Mouse (Mus musculus) adrenal gland, postnatal 4 days (tissue): ENCODE data around the gene Spint3. TPM values are rescaled to one million over a fixed set of nuclear protein-coding genes. Genes with fewer than 3 reads are reported as not detected.

ENCODE experiments used
- DNase-seq, 2 experiments: peaks; one replicate each; pipeline ENCODE4 v3.0.0; 2021 to 2022; ENCODE audit warnings: low spot score in 2 of 2, mixed read lengths in 2 of 2
- total RNA-seq, 2 experiments: library from RNA; stranded (reverse); gene quantifications; 2 replicates each; pipeline ENCODE4 v1.2.3; 2021

Gene Spint3
- total RNA-seq, 2 experiments from 2014 or later = not detected

DNA sequence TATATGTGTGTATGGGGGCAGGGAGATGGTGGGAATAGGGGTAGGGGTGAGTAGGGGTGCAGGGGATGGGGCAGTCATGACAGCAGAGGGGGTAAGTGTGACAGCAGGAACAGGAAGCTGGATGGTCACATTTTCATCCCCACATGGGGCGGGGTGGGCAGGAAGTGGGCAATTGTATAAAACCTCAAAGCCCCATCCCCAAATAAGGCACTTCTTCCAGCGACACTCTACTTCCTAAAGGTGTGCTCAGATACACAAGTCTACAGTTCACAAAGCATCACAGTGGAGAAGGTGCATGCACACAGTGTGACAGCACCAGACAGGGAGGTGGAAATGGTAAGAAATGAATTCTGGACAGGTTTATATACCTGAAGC is 22.4 kb downstream of the Spint3 start:
- DNase-seq = no peak

DNA sequence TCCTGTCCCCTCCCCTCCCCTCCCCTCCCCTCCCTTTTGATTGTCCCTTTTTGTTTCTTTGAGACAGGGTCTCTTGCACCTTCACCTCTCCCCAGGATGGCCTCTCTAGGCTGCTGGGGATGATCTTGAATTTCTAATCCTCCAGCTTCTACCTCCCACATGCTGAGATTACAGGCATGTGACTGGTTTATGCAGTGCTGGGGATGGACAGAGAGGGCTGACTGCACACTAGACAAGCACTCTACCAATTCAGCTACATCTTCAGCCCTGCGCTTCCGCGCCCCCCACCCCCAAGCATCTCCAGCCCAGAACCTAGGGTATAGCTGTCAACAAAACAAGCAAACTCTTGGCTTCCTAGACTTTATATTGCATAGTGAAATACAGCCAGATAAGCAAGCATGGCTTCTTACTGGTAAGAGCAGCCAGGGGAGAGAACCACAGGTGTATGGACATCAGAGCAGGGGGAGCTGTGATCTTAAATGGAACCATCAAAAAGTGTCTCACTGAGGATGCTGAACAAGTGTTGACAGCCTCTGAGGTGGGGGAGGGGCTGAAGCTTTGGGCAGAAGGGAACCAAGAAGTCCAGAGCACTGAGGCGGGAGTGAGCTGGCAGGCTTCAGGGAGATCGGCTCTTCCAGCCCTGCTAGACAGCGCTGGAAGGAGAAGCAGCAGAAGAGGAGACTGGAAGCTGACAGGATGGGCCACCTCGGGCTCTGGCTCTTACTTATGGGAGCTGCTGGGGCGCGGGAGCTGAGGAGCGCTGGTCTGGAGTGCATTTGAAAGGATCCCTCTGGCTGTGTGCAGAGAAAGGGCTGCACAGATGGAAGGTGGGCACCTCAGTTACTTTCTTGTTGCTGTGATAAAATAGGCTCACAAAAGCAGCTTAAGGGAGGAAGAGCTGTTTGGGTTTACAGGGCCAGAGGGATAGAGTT is 23.0 kb downstream of the Spint3 start:
- DNase-seq = no peak

DNA sequence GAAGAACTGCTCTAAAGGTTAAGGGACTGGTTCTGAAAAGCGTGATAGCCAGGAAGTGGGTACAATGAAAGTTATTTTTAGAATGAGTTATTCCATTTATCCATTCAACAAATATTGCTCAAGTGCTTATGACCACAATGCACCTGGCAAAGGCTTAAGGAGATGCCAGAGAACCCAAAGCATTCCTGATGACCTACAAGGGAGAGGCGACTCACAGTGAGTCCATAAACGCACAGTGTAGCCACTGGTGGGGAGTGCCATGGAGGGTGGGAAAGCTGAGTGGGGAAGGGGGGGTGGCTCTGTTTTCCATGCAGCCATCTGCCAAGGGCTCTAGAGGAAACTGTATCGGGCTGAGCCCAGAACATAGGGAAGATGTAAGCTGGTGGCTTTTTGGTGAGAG is 23.9 kb downstream of the Spint3 start:
- DNase-seq = no peak

DNA sequence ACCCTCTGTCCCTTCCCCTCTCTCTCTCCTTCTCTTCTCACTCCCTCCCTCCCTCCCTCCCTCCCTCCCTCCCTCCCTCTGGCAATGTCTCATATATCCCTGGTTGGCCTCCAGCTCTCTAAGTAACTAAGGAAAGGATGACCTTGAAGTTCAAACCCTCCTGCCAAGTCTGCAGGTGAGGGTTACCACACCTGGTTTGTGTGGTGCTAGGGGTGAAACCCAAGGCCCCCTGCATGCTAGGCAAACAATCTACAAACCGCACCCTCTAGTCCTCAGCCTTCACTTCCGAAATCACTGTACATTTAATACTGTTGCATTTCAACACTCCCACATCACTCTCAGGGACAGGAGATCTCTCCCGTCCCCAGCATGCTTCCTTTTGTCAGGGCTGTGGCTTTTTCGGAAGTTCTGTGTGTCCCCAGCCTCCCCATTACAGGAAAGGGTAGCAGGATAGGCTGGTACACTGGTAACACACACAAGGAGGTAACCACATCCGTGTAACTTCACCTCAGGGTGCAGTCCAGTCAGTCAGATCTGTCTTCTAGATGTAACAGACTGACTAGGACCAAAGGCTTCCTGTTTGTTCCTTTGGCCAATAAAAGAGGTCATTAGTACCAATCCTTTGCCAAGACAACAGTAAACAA is 28.7 kb downstream of the Spint3 start:
- no peak for DNase-seq

DNA sequence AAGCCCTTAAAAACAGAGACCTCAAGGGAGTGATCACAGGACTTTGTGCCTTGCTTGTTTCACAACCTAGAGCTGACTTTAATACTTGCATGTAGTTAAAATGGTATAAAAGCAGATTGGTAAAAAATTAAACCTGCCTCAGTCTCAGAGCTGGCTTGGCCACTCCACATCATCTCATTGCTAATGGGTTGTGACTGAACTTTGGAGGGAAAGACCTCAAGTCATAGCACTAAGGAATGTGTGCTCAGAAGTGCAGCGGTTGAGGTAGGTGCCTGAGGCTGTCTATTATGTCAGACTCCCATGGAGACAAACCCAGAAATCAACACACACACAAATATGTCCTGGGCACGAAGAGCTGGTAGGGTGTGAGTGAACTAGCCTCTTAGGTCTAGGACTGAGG is 29.5 kb downstream of the Spint3 start:
- no peak for DNase-seq

DNA sequence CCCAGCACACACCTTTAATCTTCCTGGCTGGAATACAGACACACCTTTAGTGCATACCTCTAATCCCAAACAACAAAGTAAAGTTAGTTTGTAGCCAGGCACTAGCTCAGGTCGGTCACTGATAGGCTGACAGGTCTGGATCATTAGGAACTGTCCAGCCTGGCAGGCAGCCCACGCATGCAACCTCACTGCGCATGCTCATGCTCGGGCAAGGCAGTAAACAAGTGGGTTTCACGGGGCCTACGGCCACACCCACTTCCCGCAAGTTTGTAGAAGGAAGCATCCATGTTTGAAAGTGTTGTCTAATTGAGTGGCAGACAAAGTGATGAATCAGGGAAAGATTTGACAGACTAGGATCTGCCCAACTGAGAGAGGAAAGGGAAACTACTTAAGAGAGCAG is 30.7 kb downstream of the Spint3 start:
- DNase-seq = no peak

DNA sequence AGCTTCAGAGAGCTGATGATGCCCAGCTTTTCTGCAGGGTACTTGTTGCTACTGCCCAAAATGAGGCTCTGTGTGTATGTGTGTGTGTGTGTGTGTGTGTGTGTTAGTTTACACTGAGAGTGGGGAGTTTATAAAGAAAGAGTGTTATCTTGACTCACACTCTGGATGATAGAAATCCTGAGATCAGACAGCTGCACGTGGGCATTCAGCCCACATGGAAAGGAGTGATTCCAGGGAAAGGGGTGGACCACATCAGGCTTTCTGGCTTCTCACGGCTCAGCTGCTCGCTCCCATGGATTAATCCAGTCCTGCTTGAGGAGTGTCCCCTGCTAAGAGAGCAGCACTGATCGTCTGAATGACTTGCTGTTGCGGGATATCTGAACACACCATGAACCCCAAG is 31.1 kb downstream of the Spint3 start:
- no peak for DNase-seq

DNA sequence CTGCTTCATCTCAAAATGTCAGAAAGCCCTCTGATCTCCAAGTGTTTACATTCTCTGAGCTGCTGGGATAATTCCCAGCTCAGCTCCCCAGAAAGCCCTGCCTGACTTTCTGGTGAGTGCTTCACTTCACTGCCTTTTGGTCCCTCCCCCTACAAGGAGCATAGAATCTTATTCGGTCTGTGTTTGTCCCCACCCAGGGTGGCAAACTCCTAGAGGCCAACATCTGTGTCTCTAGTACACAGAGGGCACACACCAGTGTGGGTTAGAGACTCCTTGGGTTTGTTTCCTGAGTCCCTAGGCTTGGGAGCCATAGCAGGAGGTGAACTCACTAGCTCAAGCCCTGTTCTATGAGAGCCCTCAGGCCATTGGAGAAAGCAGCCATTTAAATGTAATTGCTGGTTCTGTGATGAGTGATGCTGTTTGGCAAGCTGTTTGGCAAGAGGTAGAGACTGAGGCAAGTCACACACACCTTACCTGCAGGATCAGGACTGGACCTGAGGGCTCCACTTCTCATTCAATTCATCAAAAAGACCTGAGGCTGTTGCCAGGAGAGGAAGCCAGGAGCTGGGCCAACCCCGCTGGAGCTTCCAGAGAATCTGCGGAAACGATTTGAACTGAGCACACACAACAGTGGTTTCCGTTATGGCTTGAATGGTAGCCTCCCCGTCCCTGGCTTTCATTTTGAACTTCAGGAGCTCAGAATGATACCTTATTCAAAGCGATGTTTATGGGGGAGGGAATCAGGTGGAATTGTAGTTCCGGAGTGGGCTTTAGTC is 32.4 kb downstream of the Spint3 start:
- DNase-seq = no peak

DNA sequence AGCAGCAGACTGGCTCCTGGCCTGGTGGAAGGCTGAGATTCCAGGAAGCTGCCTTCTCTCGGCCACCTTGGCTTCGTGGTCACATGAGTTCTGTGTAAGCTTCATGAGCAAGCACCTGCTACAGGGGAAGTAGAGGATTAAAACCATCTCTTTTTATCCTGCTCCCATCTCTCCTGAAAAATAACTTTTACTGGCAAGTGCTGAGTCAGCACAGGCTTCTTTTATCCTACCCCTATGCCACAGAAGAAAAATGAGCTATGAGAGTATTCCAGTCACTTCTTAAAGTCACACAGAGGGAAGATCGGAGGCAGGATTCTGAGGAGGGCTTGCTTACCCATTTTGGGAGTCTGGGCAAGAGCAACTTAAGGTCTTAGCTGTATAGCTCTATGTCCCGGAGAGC is 36.3 kb downstream of the Spint3 start:
- no peak for DNase-seq

DNA sequence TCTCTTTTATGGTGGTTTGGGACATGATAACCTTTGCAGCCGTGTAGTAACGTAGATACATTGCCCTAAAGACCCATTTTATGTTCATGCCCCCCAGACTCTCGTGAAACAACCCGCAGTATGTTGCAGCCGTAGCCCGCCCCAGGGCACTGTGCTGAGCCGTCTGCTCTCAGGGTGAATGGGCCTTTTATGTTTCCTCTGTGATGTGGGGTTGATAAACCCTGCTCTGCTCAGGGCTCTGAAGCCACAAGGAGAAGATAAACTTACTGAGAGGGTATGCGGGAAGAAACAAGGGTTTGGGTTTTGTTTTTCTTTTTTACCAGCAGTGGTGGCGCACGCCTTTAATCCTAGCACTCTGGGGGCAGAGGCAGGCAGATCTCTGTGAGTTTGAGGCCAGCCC is 38.9 kb downstream of the Spint3 start:
- no peak for DNase-seq

DNA sequence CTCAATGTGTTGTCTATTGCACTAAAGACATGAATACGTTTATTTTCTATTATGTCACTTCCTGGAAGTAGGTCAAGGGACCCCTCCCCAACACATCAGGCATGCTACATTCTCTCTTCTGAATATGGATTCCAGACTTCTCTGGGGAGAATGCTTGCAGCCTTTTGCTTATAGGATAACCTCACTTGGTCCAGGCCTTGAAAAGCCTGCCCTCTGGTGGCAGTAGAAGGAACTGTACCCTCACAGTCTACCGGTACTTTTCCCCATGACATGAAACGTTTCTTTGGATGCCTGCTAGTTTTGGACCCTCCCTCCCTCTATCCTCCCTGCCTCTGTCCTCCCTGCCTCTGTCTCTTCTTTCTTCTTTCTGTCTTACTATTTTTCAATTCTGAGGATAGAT is 42.1 kb downstream of the Spint3 start:
- DNase-seq = peak in 1 of 2 experiments; percentile 35

DNA sequence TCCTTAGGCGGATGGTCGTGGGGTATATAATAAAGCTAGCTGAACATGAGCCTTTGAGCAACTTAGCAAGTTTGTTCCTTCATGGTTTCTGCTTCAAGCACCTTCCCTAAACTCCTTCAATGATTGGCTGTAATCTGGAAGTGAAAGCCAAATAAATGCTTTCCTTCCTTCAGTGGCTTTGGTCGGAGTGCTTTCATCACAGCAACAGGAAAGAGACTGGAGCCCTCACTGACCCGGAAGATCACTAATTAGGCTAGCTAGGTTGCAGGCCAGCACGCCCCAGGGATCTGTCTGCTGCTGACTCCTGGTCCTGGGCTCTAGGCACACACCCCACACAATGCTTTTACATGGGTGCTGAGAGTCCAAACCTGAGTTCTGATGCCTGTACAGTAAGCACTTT is 44.7 kb downstream of the Spint3 start:
- DNase-seq = no peak

DNA sequence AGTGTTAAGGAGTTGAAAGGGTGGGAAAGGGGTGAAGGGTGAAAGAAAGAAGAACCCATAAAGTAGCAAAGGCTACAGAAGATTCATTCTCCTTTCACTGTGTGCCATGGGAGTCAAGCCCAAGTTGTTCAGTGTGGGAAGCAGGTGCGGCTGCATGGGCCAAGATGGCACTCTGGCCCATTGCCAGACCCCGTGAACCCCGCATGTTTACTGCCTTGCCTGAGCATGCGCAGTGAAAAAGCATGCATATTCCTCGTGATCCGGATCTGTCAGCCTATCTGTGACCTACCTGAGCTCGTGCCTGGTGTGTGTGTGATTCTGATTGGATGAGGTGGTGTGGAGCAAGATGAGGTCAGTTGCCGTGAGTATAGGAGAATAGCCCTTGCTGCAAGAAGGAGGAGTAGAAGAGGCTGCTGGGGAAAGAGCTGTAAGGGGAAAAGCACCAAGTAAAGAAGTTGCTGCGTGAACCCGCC is 49.9 kb downstream of the Spint3 start:
- DNase-seq = no peak

DNA sequence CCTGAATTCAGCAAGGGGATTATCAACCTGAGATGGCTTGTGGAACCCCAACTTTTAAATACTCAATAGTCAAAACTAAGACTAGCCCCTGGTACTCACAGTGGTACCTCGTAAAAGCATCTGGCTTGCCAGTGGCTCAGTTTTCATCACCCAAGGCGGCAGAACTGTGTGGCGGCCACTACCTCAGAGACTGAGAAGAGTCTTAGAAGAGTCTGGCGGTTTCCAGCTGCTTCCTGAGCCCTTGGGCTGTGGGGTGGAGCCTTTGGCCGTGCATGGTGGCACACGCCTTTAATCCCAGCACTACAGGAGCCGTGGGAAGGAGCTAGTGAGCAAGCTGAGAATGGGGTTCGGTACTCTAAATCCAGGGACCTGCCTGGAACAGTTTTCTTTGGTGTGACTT is 51.0 kb downstream of the Spint3 start:
- DNase-seq = no peak

DNA sequence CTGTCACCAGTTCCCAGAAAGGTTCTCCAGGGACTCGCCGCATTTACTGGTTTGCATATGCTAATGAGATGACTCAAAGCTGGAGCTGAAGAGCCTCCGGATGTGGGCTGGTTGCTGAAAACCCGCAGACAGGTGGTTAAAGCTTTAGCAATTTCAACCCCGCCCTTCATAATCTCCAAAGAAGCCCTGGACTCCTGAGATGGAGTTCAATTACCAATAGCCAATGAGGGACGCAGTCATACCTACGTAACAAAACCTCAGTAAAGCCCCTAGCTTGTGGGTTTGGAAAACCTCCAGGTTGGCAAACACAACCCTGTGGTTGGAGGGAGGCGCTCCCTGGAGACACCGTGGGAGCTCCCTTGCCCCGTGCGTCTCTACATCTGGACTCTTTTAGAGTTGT is 51.4 kb downstream of the Spint3 start:
- no peak for DNase-seq

DNA sequence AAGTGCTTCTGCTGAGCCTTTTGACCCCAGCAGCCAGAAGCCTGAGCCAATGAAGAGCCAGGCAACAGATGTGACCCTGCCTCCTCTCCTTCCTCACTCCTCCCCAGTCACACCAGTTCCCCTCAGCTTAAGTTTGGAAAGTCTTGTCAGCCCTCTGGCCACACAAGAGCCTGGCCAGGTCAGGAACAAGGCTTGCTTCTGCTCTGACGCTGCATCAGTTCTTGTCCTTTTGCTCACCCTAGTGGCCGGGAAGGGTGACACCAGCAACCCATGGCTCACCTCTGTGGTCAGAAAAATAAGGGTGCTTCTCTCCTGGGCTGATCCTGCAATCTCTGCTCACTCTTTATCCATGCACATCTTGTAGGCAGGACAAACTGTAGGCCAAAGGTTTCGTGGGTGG is 52.5 kb downstream of the Spint3 start:
- peak in 1 of 2 experiments; percentile 33 for DNase-seq

Other genes with a start within 250 kb of the Spint3 start
- gene Svs5, start 240.7 kb downstream of the Spint3 start, total RNA-seq = under 1 TPM in 1 of 2 experiments, not detected in 1; 0.71 TPM
- gene Slpi, start 184.4 kb downstream of the Spint3 start, total RNA-seq = 1 to 10 TPM; 7.8 to 9.0 TPM
- gene Rbpjl, start 170.3 kb downstream of the Spint3 start, total RNA-seq = 10 to 100 TPM in 1 of 2 experiments, under 1 TPM in 1; 0.14 to 14.6 TPM
- gene Matn4, start 168.3 kb downstream of the Spint3 start, total RNA-seq = 1 to 10 TPM; 4.7 to 4.9 TPM
- 10 to 100 TPM; 75.2 to 93.9 TPM for gene Sdc4, start 129.6 kb downstream of the Spint3 start, total RNA-seq
- 10 to 100 TPM; 34.7 to 35.0 TPM for gene Sys1, start 116.5 kb downstream of the Spint3 start, total RNA-seq
- gene Gm20458, start 112.5 kb downstream of the Spint3 start, total RNA-seq = 1 to 10 TPM in 1 of 2 experiments, under 1 TPM in 1; 0.48 to 3.0 TPM
- gene Trp53tg5, start 99.7 kb downstream of the Spint3 start, total RNA-seq = not detected
- 10 to 100 TPM; 10.9 to 17.1 TPM for gene Dbndd2, start 87.4 kb downstream of the Spint3 start, total RNA-seq
- gene Pigt, start 75.9 kb downstream of the Spint3 start, total RNA-seq = 100 to 1,000 TPM; 133 to 134 TPM
- gene Wfdc2, start 11.0 kb downstream of the Spint3 start, total RNA-seq = 10 to 100 TPM in 1 of 2 experiments, 1 to 10 TPM in 1; 1.9 to 49.1 TPM
- gene Wfdc6a, start 12.0 kb upstream of the Spint3 start, total RNA-seq = 1 to 10 TPM in 1 of 2 experiments, under 1 TPM in 1; 0.48 to 1.2 TPM
- gene Eppin, start 20.1 kb upstream of the Spint3 start, total RNA-seq = not detected
- not detected for gene Wfdc6b, start 40.1 kb upstream of the Spint3 start, total RNA-seq
- gene Wfdc8, start 40.2 kb upstream of the Spint3 start, total RNA-seq = under 1 TPM; 0.20 to 0.39 TPM
- not detected for gene Wfdc16, start 65.3 kb upstream of the Spint3 start, total RNA-seq
- gene Wfdc10, start 82.6 kb upstream of the Spint3 start, total RNA-seq = under 1 TPM in 1 of 2 experiments, not detected in 1; 0.76 TPM
- gene Wfdc9, start 83.1 kb upstream of the Spint3 start, total RNA-seq = not detected
- not detected for gene Wfdc11, start 100.6 kb upstream of the Spint3 start, total RNA-seq
- not detected for gene Wfdc13, start 111.6 kb upstream of the Spint3 start, total RNA-seq
- not detected for gene Spint4, start 125.0 kb upstream of the Spint3 start, total RNA-seq
- gene Spint5, start 141.8 kb upstream of the Spint3 start, total RNA-seq = not detected
- gene Wfdc3, start 172.5 kb upstream of the Spint3 start, total RNA-seq = under 1 TPM; 0.90 to 0.92 TPM
- 10 to 100 TPM; 50.1 to 54.2 TPM for gene Dnttip1, start 172.5 kb upstream of the Spint3 start, total RNA-seq
- gene Ube2c, start 196.4 kb upstream of the Spint3 start, total RNA-seq = 10 to 100 TPM; 48.4 to 64.6 TPM
- gene Tnnc2, start 206.5 kb upstream of the Spint3 start, total RNA-seq = 100 to 1,000 TPM in 1 of 2 experiments, 10 to 100 TPM in 1; 94.0 to 231 TPM
- 10 to 100 TPM; 40.5 to 42.9 TPM for gene Snx21, start 212.4 kb upstream of the Spint3 start, total RNA-seq
- 10 to 100 TPM; 30.1 to 31.3 TPM for gene Acot8, start 231.4 kb upstream of the Spint3 start, total RNA-seq
- 1 to 10 TPM; 3.8 to 4.5 TPM for gene Zswim3, start 231.6 kb upstream of the Spint3 start, total RNA-seq
- gene Zswim1, start 249.2 kb upstream of the Spint3 start, total RNA-seq = 10 to 100 TPM; 10.7 to 11.0 TPM